Mouse (Mus musculus): ENCODE measurements around the gene Ythdf2.

DNA sequence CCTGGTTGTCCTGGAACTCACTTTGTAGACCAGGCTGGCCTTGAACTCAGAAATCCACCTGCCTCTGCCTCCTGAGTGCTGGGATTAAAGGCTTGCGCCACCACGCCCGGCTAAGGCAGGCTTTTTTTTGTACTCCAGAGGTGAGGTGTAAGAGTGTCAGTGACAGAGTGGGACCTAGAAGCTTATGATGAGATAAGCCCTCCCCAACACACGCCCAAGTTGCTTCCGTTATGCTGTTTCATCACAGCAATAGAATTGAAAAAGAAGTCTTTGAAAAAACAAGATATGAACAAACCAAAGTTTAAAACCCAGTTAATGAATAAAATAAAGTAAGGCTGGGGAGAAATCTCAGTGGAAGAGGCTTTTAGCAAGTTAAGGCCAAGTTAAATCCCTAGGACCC, 18.3 kb upstream of the Ythdf2 start:
- TF ChIP-seq EP300 (optimal IDR thresholded peaks at IDR 0.05) (no peak), CTCF (IDR thresholded peaks at IDR 0.05; ENCODE audit: low read depth) (no peak)
